Mouse (Mus musculus) spleen, postnatal 14 days (tissue): Measurements from ENCODE around the gene Mettl24.

Experiments used
- DNase-seq, 2 experiments: peaks; one replicate each; pipeline ENCODE4 v3.0.0; 2021 to 2022; ENCODE audit warnings: low spot score in 2 of 2

Gene Mettl24

DNA sequence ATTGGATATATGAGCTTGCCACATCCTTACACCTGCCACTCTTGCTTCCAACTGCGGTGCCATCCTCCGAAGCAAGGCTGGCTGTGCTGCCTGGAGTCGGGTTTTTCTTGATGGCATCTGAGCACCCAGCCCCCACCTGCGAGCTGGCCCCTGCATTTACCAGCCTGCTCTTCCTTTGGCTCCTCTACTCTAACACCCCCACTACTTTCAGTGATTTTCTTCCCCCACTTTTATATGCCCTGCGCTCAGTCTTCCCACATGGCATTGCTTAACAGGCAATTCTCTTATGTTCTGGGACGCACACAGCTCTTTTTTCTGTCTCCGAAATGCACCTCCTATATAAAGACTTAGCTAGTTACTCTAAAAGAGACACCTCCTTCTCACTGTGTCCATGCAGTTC, 1.2 kb downstream of the Mettl24 start:
- no peak for DNase-seq

DNA sequence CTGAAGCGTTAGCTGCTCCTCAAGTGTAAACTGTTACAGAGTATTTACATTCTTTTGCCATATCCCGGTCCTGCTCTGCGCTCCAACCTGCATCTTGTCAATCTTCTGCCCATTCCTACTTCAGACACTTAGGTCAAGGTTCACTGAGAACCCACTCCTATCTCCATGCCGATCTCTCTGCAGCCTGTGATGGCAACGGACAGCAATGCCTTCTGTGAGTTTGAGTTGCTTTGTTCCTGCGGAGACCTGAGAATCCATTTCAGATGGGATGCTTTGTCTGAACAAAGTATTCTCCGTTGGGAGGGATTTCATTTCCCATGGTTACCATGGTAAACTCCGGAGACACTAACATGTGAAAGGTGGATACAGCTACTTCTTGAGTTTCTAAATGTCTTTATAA, 2.6 kb downstream of the Mettl24 start:
- DNase-seq: no peak

DNA sequence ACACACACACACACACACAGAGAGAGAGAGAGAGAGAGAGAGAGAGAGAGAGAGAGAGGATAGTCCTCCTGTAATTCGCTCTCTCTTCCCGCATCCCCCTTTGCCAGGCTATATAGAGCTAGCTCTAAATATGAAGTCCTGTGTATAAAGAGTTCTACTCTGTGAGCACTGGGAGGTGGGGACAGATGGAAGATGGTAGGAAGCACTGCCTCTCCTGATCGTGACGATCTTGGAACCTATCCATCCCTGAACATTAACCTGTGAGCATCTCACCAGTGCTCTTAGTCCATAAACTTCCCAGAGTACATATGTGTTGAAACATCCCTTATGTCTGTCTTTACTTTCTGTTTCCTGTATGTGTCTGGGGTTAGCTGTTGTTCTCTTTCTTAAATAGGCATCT, 3.9 kb downstream of the Mettl24 start:
- DNase-seq: no peak

DNA sequence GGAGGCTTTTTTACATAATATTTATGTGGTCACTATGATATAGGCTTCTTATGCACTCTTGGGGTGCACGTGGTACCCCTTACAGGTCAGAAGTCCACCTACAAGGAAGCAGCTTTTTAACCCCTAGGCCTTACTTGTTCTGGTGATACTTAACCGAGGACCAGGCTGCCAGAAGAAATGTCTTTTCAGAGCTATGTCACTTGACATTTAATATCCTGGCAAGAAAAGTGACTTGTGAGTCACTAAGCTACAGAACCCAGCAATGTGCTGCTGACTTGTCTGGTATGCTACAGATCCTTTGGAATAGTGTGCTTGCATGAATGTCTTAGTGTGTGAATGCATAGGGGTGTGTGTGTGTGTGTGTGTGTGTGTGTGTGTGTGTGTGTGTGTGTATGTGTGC, 4.3 kb downstream of the Mettl24 start:
- DNase-seq: no peak

DNA sequence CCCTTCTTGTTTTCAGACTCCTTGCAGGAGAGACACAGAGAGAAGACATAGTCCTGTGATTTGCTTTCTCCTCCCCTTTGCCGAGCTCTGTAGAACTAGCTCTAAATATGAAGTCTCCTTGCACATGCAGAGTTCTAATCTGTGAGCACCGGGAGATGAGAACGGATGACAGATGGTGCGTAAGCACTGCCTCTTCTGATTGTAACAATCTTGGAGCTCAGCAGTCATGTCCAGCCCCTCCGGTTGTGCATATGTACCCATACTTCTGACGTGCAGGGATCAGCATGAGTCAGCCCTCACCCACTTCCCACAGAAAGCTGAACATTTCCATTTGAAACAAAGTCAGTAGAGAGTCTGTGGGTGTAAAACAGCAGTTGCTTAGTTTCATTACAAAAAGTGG, 5.2 kb downstream of the Mettl24 start:
- no peak for DNase-seq

DNA sequence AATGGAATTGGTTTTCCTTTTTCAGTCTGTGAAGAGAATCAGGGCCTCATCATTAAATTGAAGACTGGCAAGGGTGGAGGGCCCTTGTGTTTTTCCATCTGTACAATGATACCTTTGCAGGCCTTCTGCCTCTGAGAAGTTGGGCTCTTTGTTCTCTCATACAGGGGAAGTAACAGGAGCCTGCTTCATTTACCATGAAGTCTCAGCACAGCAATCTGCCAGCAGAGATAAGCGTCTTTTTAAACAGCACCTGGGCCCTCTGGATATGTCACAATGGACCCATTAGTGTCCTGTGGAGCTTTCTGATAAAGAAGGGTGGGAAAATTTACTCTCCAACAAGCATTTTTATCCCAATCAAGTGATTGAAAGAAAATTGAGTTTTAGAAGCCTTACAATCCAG, 5.8 kb downstream of the Mettl24 start:
- no peak for DNase-seq

DNA sequence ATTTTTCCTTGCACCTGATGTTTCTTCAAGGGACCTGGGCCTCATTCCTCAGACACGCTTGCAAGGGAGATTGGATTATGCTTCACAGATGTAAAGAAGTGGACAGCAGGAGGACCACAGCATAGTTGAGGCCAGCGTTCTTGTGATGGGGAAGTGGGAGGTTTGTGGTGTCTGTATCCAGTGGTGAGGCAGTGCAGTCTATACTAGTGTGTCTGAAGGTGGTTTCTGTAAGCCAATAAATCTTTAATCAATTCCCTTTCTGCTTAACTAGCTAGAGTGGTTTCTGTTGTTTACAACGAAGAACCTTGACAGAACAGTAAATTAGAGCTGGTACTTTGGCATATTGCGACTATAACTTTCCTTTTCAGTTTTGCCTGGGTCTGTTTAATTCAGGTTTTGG, 15.6 kb downstream of the Mettl24 start:
- no peak for DNase-seq

DNA sequence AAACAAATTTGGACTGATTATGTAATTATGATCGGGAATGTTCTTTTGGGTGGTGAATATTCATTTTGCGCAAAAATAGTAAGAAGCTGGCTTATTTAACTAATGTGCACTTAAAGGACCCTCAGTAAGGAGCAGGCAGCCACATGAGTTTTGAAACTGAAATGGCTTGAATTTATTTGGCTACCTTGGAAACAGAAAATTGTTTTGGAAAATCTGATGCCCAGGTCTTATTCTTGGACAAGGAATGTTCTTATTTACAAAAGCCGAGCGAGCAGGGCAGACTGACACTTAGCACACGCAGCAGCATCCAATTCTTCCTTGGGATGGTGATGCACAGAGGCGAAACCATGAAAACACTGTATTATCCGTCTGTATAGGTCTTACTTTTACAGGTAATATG, 28.0 kb downstream of the Mettl24 start:
- no peak for DNase-seq

DNA sequence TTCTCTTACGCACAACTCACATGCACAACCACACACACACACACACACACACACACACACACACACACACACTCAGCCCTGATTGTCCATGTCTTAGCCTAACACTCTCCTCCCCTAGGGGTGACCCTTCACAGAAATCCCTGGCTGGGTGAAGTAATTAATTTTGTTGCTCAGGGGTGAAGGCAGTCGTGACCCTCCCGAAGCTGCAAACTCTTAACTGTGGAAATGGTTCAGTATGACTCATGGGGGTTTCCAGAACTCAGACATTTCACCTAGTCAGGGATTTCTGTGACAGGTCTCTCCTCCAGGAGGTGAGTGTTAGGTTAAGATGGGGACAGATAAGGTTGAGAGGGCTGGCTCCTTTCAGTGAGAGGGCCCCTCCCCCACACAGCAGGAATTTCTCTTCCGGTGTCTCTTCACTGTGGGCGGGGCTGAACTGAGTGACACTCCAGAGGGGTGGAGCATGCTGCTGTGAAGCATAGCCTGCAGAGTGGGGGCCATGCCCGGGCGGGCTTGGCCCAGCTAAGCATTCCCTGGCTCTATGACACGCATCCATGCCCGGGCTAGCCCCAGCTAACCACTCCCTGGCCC, 30.0 kb downstream of the Mettl24 start:
- no peak for DNase-seq

DNA sequence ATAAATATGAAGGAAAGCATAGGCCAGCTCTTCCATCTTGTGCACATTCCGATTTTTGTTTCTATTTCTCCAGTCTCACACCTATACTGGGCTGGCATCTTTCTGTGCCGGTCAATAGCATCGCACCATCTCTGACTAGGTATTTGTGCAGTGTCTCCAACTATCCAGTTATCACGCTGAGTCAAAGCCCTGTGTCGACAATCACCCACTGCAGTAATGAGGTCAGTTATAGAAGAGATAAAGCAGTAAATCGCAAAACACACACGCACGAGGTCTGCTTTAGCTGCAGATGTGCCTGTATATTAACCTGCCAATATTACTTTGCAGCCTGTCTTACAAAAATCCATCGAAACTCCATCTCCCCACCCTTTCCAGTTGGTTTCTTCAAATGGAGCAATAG, 30.7 kb downstream of the Mettl24 start:
- no peak for DNase-seq

DNA sequence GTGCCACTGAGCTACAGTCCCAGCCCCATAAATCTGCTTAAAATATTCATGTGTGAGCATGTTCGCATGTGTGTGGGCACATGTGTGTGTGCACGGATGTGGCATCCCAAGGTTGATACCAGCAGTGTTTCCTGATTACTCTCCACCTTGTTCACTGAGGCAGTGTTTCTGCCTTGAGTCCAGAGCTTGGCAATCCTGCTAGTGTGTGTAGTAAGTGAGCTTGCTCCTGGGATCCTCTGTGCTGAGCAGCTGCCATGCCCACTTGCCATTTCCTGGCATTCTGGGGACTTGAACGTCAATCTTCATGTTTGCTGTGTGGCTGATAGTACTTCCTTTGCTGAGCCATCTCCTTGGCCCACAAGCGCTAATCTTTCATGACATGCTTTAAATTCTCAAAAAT, 32.1 kb downstream of the Mettl24 start:
- DNase-seq: no peak

DNA sequence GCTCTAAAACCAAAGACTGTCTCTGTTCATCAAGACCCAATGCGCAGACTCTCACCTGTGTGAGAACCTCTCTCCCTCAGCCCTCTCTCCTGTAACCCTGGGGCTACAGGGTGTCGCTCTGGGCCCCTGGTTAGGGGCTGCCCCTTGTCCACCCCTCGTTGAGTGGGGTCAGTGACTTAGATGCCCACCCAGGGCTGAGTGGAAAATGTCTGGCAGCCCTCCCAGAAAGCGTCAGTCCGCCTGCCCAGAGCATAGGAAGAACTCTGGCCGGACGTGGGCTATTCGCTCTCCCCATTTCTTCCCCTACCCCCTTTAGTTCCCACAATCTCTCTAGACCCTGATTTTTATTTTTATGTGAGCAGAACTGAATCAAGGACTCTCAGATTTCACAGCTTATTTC, 33.2 kb downstream of the Mettl24 start:
- no peak for DNase-seq

DNA sequence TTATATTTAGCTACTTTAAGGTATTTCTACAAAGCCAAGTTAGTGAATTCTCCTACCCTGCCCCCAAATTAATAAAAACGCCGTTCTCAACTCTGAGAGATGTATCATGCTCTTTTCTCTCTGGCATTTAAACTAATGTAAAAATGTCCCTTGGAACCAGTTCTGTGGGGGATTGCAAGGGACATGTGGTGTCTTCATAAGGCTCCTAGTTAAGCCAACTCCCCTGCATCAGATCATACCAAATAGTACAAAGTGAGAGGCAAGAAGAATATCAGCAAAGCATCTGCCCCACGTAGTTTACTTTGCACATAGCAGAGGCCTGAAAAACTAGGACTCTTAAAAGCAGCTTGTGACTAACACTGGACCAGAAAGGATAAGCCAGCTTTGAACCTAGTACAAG, 33.6 kb downstream of the Mettl24 start:
- DNase-seq: no peak

DNA sequence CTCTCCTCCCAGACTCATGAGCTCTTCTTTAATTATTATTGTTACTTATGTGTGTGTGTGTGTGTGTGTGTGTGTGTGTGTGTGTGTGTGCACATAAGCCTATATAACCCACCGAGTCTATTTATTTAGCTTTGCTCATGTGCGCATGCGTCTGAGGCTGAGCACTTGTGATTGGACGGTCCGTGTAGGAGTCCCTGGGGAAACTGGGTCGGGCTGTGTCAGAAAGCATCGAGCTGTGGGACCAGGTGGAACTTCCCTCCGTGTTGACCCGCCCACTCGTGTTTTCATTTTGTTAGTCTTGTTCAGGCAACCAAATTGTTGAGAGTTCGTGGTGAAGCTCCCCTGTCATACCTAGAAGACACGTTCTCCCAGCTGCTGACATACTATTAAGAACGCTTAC, 35.3 kb downstream of the Mettl24 start:
- DNase-seq: no peak

DNA sequence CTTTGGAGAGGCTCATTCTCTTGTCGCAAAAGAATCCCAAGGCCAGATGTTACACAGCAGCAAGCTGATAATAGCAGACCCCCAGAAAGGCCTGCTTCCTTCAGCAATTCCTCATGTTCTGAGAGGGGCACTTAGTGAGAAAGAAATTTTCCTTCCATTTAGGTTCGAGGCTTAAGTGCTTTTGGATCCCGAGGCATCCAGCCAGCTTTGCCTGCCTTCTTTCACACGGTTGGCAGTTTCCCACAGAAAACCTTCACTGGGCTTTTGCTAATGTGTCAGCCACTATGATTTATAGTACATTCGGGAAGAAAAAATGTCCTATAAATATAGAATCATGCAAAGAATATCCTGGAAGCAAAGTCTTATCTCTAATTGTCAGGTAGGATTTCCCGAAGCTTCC, 36.0 kb downstream of the Mettl24 start:
- no peak for DNase-seq

DNA sequence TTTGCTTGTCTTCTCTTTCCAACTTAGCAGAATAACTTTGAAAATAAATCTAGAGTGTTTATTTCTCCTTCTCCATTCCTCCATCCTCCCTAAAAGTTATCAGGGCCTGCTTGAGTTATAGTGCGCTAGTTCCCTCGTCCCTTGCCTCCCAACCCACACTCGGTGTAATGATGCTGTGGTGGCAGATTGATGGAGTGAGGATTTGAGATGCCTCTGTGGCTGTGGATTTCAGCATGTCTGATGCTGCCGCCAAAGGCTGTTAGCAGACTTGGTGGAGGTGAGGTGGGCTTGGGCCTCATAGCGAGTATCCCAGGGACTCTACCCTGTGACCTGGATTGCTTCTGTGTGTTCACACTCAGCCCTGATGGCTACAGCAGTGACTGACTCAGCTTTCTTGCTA, 37.8 kb downstream of the Mettl24 start:
- DNase-seq: no peak

DNA sequence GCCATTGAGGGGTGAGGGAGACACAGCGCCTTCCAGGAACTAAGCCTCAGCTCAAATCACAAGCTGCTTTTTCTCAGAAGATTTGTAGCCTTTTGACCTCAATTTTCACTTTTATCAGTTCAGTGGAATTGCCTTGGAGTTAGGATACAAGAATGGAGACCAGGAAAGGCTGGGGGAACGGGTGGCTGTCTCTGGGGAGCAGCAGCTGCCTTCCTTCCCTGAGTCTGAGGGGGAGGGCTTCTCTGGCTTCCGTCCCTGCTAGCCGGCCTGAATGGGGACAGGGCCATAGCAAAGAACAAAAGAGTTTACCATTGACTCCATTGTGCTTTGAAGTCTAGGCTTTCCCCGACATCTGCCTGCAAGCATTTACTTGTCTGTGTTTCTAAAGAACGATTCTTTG, 41.3 kb downstream of the Mettl24 start:
- DNase-seq: no peak

DNA sequence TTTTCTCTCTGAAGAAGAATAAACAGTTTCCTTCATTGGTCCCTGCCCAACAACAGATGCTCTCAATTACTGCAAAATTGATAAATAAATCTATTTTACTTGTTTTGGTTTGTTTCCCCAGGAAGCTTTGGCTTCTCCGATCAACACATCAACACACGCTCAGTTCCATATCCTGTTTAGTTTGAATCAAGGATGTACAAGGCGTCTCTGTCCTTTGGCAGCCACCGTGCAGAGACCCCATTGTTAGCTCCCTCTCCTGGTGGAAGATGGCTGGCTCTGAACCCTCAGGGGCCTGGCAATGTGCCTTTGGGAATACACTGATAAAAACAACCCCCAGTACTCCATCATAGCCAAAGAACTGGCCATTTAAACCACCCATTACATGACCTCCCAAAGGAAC, 42.0 kb downstream of the Mettl24 start:
- DNase-seq: no peak

DNA sequence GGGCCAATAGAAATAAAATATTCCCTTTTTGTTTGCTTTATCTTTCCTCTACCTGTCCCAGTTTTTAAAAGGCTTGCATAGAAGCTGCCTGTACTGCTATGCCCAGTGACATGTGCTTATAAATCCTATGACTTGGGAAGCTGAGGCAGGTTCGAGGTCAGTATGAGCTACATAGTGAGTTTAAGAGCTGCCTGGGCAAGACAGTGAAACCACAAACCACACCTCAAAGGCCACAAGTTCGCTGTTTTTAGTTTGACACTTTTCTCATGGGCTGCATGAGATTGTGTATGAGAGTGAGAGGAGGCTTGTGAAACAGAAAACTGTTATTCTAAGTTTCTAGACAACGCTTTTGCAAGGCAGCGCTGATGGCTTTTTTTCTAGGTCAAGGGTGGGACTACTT, 42.4 kb downstream of the Mettl24 start:
- no peak for DNase-seq

DNA sequence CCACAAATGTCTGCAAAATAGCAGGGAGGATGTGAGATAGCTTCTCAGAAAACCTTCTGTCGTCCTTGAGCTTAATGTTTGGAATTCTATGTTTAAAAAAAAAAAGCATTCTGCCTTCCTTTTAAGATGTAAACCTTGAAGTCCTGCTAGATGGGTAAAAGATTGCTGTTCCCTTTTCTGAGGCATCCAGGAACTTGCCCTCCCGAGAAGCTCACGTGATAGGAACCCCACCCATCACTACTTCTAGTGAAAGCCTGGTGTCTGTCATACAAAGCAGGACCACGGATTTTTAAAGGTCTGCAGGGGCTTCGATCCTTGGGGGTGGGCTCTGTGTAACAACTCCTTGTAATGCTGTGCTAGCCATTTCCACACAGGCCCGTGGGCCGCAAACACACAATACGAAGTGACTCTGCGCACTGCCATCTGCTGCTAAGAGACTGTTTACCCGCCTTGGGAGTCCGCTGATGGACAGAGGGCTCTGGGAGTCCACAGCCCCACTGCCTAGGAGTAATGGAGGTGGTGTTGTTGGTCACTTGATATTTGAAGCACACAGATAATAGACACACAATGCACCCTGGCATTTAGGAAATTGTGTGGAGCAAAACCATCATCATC, 43.3 kb downstream of the Mettl24 start:
- DNase-seq: no peak

DNA sequence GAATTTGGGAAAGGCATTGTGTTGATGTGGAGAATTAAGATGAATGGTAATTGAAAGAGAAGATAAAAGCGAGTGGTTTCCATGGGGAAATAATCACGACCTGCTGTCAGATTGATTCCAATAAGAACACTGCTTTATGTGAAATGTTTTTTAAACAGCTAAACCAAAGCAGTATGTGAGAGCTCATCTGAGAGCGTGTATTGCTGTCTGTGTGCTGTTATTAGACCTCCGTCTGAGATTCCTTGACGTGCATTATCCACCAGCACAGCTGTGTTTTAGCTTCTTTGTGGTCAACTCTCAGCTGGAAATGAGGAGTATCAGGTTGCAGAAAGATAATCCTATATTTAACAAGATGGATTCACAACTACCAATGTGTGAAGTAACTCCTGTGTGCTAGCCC, 43.9 kb downstream of the Mettl24 start:
- DNase-seq: no peak

DNA sequence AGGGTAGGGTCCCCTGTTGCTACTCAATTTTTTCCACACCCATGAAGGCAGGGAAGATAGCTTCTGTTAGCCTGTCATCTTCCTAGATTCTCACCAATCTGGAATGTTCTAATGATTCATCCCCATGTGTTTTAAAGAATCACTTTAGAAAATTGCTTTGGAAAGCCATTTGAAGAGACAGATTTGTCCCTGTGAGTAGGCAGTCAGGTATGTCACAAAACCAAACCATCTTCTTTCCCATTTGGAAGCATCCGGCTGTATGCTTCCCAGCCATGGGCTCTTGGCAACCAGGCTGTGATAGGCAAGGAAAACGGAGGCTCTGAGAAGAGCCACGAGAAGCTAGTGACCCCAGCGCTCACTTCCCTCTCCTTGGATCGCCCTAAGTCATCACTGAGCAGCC, 47.1 kb downstream of the Mettl24 start:
- DNase-seq: no peak

DNA sequence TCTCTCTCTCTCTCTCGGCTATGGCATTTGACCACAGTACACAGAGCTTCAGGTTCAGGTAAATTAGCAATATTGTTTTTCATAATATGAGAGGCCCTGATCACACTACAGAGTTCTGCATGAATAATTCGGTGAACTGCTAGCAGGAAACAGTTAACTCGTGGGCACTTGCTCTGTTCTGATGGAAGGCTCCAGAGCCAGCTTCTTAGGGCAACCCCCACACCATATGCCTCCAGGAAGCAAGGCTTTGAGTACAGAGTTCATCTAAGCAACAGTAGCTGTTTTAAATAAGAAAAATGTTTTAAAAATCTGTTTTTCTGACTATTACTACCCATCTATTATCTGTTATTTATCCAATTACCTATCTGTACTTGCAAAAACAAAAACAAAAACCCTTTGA, 50.2 kb downstream of the Mettl24 start:
- no peak for DNase-seq

DNA sequence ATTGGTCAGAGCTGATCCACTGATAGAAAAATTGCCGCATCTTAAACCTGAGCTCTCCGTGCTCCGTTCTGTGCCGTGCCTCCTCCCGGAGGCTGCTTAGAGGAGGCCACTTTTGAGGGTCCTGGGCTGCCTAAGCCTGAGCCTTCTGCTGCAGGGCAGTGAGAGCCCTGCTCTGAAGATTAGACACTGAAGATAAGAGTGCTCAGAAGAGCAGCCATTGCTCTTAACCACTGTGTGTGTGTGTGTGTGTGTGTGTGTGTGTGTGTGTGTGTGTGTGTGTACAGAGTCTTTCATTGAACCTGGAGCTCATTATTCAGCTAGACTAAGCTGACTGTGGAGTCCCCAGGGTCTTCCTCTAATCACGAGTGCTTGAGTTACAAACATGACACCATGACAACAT, 53.1 kb downstream of the Mettl24 start:
- DNase-seq: no peak
